Mouse (Mus musculus) T-cell, adult 66 days (primary cell): ENCODE measurements around the gene Plxnb1. TPM values are rescaled to one million over a fixed set of nuclear protein-coding genes. Genes with fewer than 3 reads are reported as not detected.

Source experiments
- total RNA-seq, 2 experiments: library from RNA; stranded (reverse); gene quantifications; 3 replicates in 1 of 2; 4 replicates in 1 of 2; pipeline ENCODE4 v1.2.4; 2023

The Plxnb1 gene
- 1 to 10 TPM; 2.6 to 4.7 TPM for total RNA-seq

GRCm38 (mm10) chr9:109095137-109095982 lies at the start of gene Plxnb1:
Gene Plxnb1 (plus strand): TSS chr9:109095389.

GRCm38 (mm10) chr9:109059136-109059903 lies 35.9 kb upstream of the Plxnb1 start, which contains the start of gene Trex1:
Gene Trex1 (minus strand): TSS chr9:109059734.

GRCm38 (mm10) chr9:109073661-109074573 lies 21.3 kb upstream of the Plxnb1 start, which contains the start of gene Atrip:
Gene Atrip (minus strand): TSS chr9:109074124.

GRCm38 (mm10) chr9:109082124-109082800 lies 12.9 kb upstream of the Plxnb1 start, which contains the start of the genes Ccdc51 and Tma7:
Gene Ccdc51 (plus strand): TSS chr9:109082493.
Gene Tma7 (minus strand): TSS chr9:109082587.

GRCm38 (mm10) chr9:109161941-109162340 lies 66.8 kb downstream of the Plxnb1 start, which contains the start of gene Fbxw21:
Gene Fbxw21 (minus strand): TSS chr9:109162041.

Other genes with a start within 250 kb of the Plxnb1 start
- 10 to 100 TPM; 20.2 to 20.6 TPM for gene Slc26a6, start 242.1 kb upstream of the Plxnb1 start, total RNA-seq
- gene Tmem89, start 180.8 kb upstream of the Plxnb1 start, total RNA-seq: 1 to 10 TPM; 1.7 to 2.2 TPM
- gene Uqcrc1, start 158.8 kb upstream of the Plxnb1 start, total RNA-seq: 100 to 1,000 TPM; 179 to 187 TPM
- gene Col7a1, start 141.8 kb upstream of the Plxnb1 start, total RNA-seq: 1 to 10 TPM; 3.8 to 5.5 TPM
- not detected for gene Ucn2, start 109.4 kb upstream of the Plxnb1 start, total RNA-seq
- 10 to 100 TPM; 14.0 to 15.2 TPM for gene Pfkfb4, start 103.6 kb upstream of the Plxnb1 start, total RNA-seq
- 1,000 to 10,000 TPM; 2,642 to 2,894 TPM for gene Shisa5, start 56.8 kb upstream of the Plxnb1 start, total RNA-seq
- 10 to 100 TPM; 15.0 to 18.6 TPM for gene Trex1, start 35.7 kb upstream of the Plxnb1 start, total RNA-seq
- gene Atrip, start 21.3 kb upstream of the Plxnb1 start, total RNA-seq: 10 to 100 TPM; 37.6 to 38.0 TPM
- gene Ccdc51, start 12.9 kb upstream of the Plxnb1 start, total RNA-seq: 10 to 100 TPM in 1 of 2 experiments, 1 to 10 TPM in 1; 8.0 to 12.0 TPM
- 100 to 1,000 TPM; 310 to 372 TPM for gene Tma7, start 12.8 kb upstream of the Plxnb1 start, total RNA-seq
- not detected for gene Fbxw21, start 66.7 kb downstream of the Plxnb1 start, total RNA-seq
- gene Fbxw13, start 100.6 kb downstream of the Plxnb1 start, total RNA-seq: not detected
- not detected for gene Fbxw20, start 139.4 kb downstream of the Plxnb1 start, total RNA-seq
- not detected for gene Fbxw14, start 192.3 kb downstream of the Plxnb1 start, total RNA-seq
- gene Fbxw28, start 244.3 kb downstream of the Plxnb1 start, total RNA-seq: not detected